Mouse (Mus musculus) lung, postnatal 0 days (tissue): ENCODE measurements around the gene Cd47.
A peak's percentile ranks its signal among the peaks of the same experiment; 100 is the strongest.

Source experiments
- CTCF ChIP-seq: IDR thresholded peaks from 2 replicates; pipeline ENCODE4 v1.5.1; 2016; ENCODE audit warnings: antibody characterized with exemption, mild to moderate bottlenecking
- EP300 ChIP-seq: IDR thresholded peaks from 2 replicates; pipeline ENCODE4 v1.6.1; 2016; ENCODE audit warnings: antibody characterized with exemption, mild to moderate bottlenecking, control low read depth

DNA sequence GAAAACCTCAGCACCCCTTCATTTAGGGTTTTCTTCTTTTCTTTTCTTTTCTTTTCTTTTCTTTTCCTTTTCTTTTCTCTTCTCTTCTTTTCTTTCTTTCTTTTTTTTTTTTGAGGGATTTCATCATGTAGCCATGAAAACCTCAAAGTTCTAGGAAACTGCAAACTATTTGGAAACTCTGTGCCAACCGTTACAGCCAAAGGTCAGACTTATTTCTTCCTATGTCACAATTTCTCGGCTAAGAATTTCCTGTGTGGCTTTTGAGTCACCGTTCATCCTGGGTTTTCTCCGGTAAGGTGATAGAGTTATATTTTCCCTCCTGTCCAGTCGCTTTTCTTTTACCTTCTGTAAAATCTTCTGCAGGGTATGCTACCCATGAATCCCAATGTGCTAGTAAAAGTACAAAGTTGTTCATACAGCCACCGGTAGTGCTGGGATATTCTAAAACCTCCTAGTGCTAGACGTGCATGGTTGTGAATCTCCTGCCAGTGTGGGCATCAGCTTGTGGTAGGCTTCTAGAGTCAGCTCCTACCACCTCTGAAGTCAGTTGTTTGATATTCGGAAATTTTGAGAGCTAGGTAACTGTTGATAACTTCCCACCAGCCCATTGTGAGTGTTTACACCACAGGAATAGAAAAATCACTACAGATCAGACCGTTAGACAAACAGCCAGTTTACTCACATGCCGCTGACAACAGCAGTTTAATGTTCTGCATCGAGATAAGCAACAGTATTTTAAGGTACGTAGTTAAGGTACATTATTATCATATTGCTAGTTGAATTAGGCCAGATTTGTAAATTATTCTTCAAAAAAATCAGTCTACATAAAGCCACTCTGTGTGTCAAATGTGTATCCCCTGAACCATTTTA lies 29.8 kb upstream of the Cd47 start:
- TF ChIP-seq EP300 (peak; percentile 63), CTCF (no peak)
